Mouse (Mus musculus) ES-Bruce4 (cell line): ENCODE measurements around the gene Ndufb4. TPM values are rescaled to one million over a fixed set of nuclear protein-coding genes. Genes with fewer than 3 reads are reported as not detected.

Source experiments
- H3K27ac ChIP-seq: 2 replicates; pipeline ENCODE4 v1.5.1; 2012; ENCODE audit warnings: low read length, inconsistent platforms; ENCODE audit not compliant: insufficient read depth
- H3K27me3 ChIP-seq: 2 replicates; pipeline ENCODE4 v1.6.1; 2012; ENCODE audit warnings: mild to moderate bottlenecking, low read length, inconsistent platforms; ENCODE audit not compliant: control insufficient read depth, poor library complexity, insufficient read depth, severe bottlenecking
- H3K36me3 ChIP-seq: 2 replicates; pipeline ENCODE4 v1.6.1; 2012; ENCODE audit warnings: inconsistent platforms, mild to moderate bottlenecking, low read length, moderate library complexity; ENCODE audit not compliant: control insufficient read depth, poor library complexity, insufficient read depth, severe bottlenecking
- H3K4me1 ChIP-seq: one replicate; pipeline ENCODE4 v1.8.1; 2011; ENCODE audit warnings: low read length; ENCODE audit not compliant: control insufficient read depth, insufficient read depth
- H3K4me3 ChIP-seq: 2 replicates; pipeline ENCODE4 v1.5.1; 2011; ENCODE audit warnings: low read depth, mild to moderate bottlenecking, low read length
- H3K9ac ChIP-seq: 2 replicates; pipeline ENCODE4 v1.6.1; 2012; ENCODE audit warnings: low read depth, mild to moderate bottlenecking, inconsistent platforms; ENCODE audit not compliant: poor library complexity, severe bottlenecking
- H3K9me3 ChIP-seq: replicated peaks from 2 replicates; pipeline ENCODE4 v1.6.1; 2012; ENCODE audit warnings: mild to moderate bottlenecking, low read length, inconsistent platforms; ENCODE audit not compliant: control insufficient read depth, poor library complexity, insufficient read depth, severe bottlenecking
- CTCF ChIP-seq: IDR thresholded peaks from one replicate; pipeline ENCODE4 v1.8.1; 2011; ENCODE audit warnings: low read depth, low read length
- EP300 ChIP-seq: IDR thresholded peaks from 2 replicates; pipeline ENCODE4 v1.6.1; 2011; ENCODE audit warnings: low read depth, low read length; ENCODE audit not compliant: insufficient read depth
- POLR2A ChIP-seq: IDR thresholded peaks from one replicate; pipeline ENCODE4 v1.8.1; 2011; ENCODE audit warnings: low read length; ENCODE audit not compliant: insufficient read depth
- polyA plus RNA-seq: library from polyadenylated mRNA; stranded (reverse); fragments of >200 nt; gene quantifications from 2 replicates; pipeline ENCODE4 v1.2.4, GENCODE M21; 2011; ENCODE audit warnings: low read depth; ENCODE audit not compliant: missing spikeins, insufficient read depth, insufficient read length

The Ndufb4 gene
- polyA plus RNA-seq, 1 experiment = 93.9 TPM

DNA sequence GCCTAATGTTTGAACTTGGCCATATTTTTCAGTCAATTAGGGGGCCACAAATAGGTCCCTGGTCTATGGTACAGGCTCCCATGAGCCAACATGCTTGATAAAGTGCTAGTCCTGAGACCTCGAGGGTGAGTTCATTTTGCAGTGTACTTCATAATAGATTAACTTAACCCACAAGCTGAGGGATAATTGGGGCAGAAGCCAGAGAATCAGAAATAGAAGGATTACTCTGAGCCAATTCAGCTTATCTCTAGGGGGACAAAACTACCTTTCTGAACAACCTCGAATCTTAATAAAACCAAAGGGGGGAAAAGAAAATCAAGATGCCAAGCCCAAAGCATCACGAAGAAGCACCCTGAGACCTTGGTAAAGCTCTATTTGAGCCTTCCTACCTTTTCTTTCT lies 31.9 kb downstream of the Ndufb4 start:
- H3K36me3 ChIP-seq = no peaks in the 10 kb centered on the region
- H3K4me1 ChIP-seq = no peaks in the 10 kb centered on the region
- no peaks in the 10 kb centered on the region for H3K27me3 ChIP-seq
- H3K4me3 ChIP-seq = no peak overlapping the region
- no peaks in the 10 kb centered on the region; the same call in 1 of the 2 replicates for H3K9me3 ChIP-seq
- no peak overlapping the region for H3K9ac ChIP-seq
- no peak overlapping the region for H3K27ac ChIP-seq
- TF ChIP-seq POLR2A = no peak
- TF ChIP-seq EP300 = no peak
- no peak for TF ChIP-seq CTCF

DNA sequence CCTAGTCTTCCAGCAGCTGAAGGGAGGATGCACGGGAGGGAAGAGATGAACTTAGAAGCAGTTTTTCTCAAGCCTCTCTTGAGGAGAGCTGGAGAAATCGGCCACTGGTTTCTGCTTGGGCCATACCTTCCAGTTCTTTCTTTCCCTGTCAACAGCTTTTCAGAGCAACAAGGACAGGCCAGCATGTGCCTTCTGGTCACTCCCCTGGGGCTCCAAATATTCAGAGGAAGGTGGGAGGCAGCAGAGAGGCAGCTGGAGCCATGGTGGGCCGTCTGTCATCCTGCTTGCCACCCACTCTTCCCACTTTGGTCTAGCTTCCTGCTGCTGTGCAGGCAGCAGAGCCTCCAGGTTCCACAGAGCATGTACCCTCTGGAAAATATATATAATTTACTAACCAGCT lies 36.6 kb downstream of the Ndufb4 start:
- H3K4me3 ChIP-seq = no peak overlapping the region
- H3K27ac ChIP-seq = no peak overlapping the region
- H3K36me3 ChIP-seq = no peaks in the 10 kb centered on the region
- H3K27me3 ChIP-seq = no peaks in the 10 kb centered on the region
- H3K9me3 ChIP-seq = no peaks in the 10 kb centered on the region
- no peak for TF ChIP-seq CTCF
- TF ChIP-seq POLR2A = no peak
- TF ChIP-seq EP300 = no peak
- no peaks in the 10 kb centered on the region for H3K4me1 ChIP-seq
- no peak overlapping the region for H3K9ac ChIP-seq

DNA sequence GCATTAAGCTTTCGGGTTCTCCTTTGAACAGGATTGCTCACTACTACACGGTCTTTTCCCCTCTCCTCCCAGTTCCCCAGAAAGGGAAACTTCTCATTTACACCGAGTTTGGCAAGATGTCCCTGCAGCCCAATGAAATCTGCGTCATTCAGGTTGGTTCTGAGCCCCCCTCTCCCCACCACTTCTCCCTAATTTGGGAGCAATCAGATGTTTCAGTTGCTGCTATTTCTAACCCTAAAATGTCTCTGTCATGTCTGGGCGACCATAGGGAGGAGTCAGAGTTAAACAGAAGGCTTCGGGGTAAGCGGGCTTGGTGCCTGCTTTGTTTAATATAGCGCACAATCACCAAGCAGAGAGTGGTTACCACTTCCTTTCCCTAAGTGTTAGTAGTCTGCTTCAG lies 38.1 kb downstream of the Ndufb4 start:
- Histone ChIP-seq H3K4me3 (no peak overlapping the region), H3K9ac (no peak overlapping the region), H3K36me3 (no peaks in the 10 kb centered on the region), H3K4me1 (no peaks in the 10 kb centered on the region), H3K27ac (no peak overlapping the region), H3K27me3 (no peaks in the 10 kb centered on the region), H3K9me3 (no peaks in the 10 kb centered on the region)
- TF ChIP-seq CTCF (no peak), EP300 (no peak), POLR2A (no peak)

DNA sequence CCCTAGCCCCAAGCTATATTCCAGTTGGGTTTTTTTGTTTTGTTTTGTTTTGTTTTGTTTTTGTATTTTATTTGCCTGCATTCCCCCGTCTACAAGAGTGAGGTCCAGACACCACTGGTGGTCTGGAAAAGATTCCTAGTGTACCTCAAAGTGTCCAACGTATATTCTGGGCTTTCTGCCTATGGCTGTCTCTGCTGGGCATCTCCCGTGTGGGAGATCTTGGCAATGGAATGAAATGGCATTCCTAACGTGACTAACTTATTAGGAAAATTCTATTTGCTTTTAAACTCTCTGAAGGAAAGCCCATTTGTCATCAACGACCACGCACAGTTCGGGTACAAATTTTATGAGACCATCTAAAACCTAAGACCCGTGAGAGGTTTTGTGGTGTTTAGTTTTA lies 38.8 kb downstream of the Ndufb4 start:
- Histone ChIP-seq H3K9ac (no peak overlapping the region), H3K9me3 (no peaks in the 10 kb centered on the region), H3K27me3 (no peaks in the 10 kb centered on the region), H3K4me1 (no peaks in the 10 kb centered on the region), H3K36me3 (no peaks in the 10 kb centered on the region), H3K4me3 (no peak overlapping the region), H3K27ac (no peak overlapping the region)
- TF ChIP-seq CTCF (no peak), POLR2A (no peak), EP300 (no peak)

DNA sequence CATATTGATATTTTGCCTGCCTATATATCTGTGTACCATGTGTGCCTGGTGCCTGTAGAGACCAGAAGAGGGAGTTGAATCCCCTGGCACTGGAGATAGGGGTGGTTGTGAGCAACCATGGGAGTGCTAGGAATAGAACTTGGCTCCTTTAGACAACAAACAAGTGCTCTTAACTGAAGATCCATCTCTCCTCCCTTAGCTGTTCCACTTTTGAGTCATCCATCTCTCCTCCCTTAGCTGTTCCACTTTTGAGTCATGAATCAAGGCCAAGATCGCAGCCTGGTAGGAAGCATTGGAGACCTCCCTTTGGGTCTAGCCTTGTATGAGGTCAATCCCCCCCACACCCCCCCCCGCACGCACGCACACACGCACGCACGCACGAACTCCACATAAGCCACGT lies 39.7 kb downstream of the Ndufb4 start:
- TF ChIP-seq POLR2A (no peak), EP300 (no peak), CTCF (no peak)
- Histone ChIP-seq H3K4me1 (no peaks in the 10 kb centered on the region), H3K36me3 (no peaks in the 10 kb centered on the region), H3K27me3 (no peaks in the 10 kb centered on the region), H3K4me3 (no peak overlapping the region), H3K9me3 (no peaks in the 10 kb centered on the region), H3K9ac (no peak overlapping the region), H3K27ac (no peak overlapping the region)

DNA sequence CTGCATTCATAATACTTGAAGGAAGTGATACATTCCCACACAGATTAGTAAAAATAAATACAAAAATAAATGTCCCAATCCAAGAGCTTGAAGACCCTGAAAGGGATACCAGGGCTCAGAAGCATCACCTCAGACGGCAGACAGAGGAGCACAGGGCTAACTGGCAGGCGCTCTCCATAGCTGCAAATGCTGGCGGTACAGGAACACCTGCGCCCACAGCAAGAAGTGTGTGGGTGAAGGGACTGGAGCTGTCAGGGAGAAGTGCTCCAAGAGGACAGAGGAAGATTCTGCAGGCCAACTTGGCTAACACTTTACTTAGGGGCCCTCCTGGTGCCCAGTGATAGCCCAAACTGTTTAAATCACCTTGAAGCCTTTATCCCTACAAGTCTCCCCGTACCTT lies 42.2 kb downstream of the Ndufb4 start:
- no peaks in the 10 kb centered on the region for H3K9me3 ChIP-seq
- TF ChIP-seq POLR2A (no peak), EP300 (no peak), CTCF (no peak)
- H3K27ac ChIP-seq = no peak overlapping the region
- H3K4me1 ChIP-seq = no peaks in the 10 kb centered on the region
- H3K36me3 ChIP-seq = no peaks in the 10 kb centered on the region
- H3K4me3 ChIP-seq = no peak overlapping the region
- H3K9ac ChIP-seq = no peak overlapping the region
- no peaks in the 10 kb centered on the region for H3K27me3 ChIP-seq
